Mouse (Mus musculus) hindbrain, embryonic 16.5 days (tissue): Measurements from ENCODE around the gene Rfk. TPM values are rescaled to one million over a fixed set of nuclear protein-coding genes. Genes with fewer than 3 reads are reported as not detected.

ENCODE experiments used
- ATAC-seq: fragments of 200-750 bp; cut with Nextera tagmentation; 2 replicates; pipeline ENCODE4 v1.8.0; 2017; ENCODE audit warnings: moderate TSS enrichment, moderate library complexity
- H3K27ac ChIP-seq: fragments of 300-500 bp; sonication (generic); 2 replicates; pipeline ENCODE4 v1.5.1; 2014; ENCODE audit warnings: low read depth, mild to moderate bottlenecking, control low read depth, low read length, moderate library complexity
- H3K27me3 ChIP-seq: fragments of 300-500 bp; sonication (generic); replicated peaks from 2 replicates; pipeline ENCODE4 v1.6.1; 2014; ENCODE audit warnings: low read length; ENCODE audit not compliant: control insufficient read depth, insufficient read depth
- H3K36me3 ChIP-seq: fragments of 300-500 bp; sonication (generic); 2 replicates; pipeline ENCODE4 v1.6.1; 2014; ENCODE audit warnings: mild to moderate bottlenecking, low read length, moderate library complexity, mixed read lengths; ENCODE audit not compliant: control insufficient read depth, insufficient read depth
- H3K4me1 ChIP-seq: fragments of 300-500 bp; sonication (generic); 2 replicates; pipeline ENCODE4 v1.6.1; 2014; ENCODE audit warnings: low read depth, low read length; ENCODE audit not compliant: control insufficient read depth, insufficient read depth
- H3K4me2 ChIP-seq: fragments of 300-500 bp; sonication (generic); 2 replicates; pipeline ENCODE4 v1.6.1; 2014; ENCODE audit warnings: mild to moderate bottlenecking, low read length, control low read depth, moderate library complexity
- H3K4me3 ChIP-seq: fragments of 300-500 bp; sonication (generic); 2 replicates; pipeline ENCODE4 v1.5.1; 2014; ENCODE audit warnings: mild to moderate bottlenecking, low read length, control low read depth, moderate library complexity
- H3K9ac ChIP-seq: fragments of 300-500 bp; sonication (generic); 2 replicates; pipeline ENCODE4 v1.6.1; 2014; ENCODE audit warnings: low read depth, mild to moderate bottlenecking, control low read depth, low read length, moderate library complexity
- H3K9me3 ChIP-seq: fragments of 300-500 bp; sonication (generic); 2 replicates; pipeline ENCODE4 v1.6.1; 2014; ENCODE audit warnings: mild to moderate bottlenecking, low read length, moderate library complexity; ENCODE audit not compliant: control insufficient read depth
- WGBS: fragments of 180-500 bp; shearing (Covaris S2); extraction: QIAGEN DNeasy Blood & Tissue Kit; methylation state at CpG from one replicate; pipeline ENCODE4 v1.1.7; 2014; 5-methylcytosine and 5-hydroxymethylcytosine counted together
- polyA plus RNA-seq: library from polyadenylated mRNA; unstranded; fragments of >200 nt; fragmentation: Nextera tagmentation; extraction: Ambion mirVana; gene quantifications from 2 replicates; pipeline ENCODE4 v1.2.1, GENCODE M21; 2015

Rfk gene
- polyA plus RNA-seq, 1 experiment from 2014 or later, result 88.6 TPM

GRCm38 (mm10) chr19:17396802-17397201 lies 3.0 kb downstream of the Rfk start:
- Histone ChIP-seq H3K27ac (no peak overlapping the region), H3K4me2 (no peak overlapping the region), H3K9me3 (no peaks in the 10 kb centered on the region), H3K27me3 (no peaks in the 10 kb centered on the region), H3K36me3 (peaks cover 10% of the 10 kb centered on the region), H3K9ac (no peak overlapping the region), H3K4me3 (no peak overlapping the region), H3K4me1 (peaks cover 9% of the 10 kb centered on the region)
- 89% methylated on average over 4 of the region's 4 CpGs for WGBS
- ATAC-seq, result no peak

- Histone ChIP-seq H3K4me2 (no peak overlapping the region), H3K27me3 (no peaks in the 10 kb centered on the region), H3K9me3 (no peaks in the 10 kb centered on the region), H3K4me3 (no peak overlapping the region), H3K36me3 (peaks cover 10% of the 10 kb centered on the region), H3K27ac (no peak overlapping the region), H3K4me1 (peaks cover 9% of the 10 kb centered on the region), H3K9ac (no peak overlapping the region)
- ATAC-seq, result no peak
- WGBS, result 82% methylated on average over 5 of the region's 5 CpGs
These were observed 4.1 kb downstream of the Rfk start for GRCm38 (mm10) chr19:17397922-17398321.

DNA sequence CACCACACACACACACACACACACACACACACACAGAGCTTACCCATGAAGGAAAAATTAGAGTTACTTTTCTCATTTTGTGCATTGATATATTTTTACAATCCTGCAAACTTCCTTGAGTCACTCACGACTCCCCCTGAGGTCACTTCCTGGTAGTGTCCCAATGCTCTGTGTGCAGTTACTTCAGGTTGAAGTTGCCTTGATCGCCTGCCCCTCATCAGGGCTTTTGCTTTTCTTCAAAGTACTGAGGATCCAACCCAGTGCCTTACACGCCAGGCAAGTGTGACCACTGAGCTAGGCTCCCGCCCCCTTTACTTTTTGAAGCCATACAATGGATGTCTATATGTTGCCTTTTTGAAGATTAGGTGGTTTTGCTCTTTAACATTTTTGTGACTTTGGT lies 6.1 kb downstream of the Rfk start:
- Histone ChIP-seq H3K27ac (no peak overlapping the region), H3K9me3 (no peaks in the 10 kb centered on the region), H3K4me2 (no peak overlapping the region), H3K36me3 (peaks cover 10% of the 10 kb centered on the region), H3K27me3 (no peaks in the 10 kb centered on the region), H3K9ac (no peak overlapping the region), H3K4me1 (peaks cover 4% of the 10 kb centered on the region), H3K4me3 (no peak overlapping the region)
- 90% methylated on average over 4 of the region's 4 CpGs for WGBS
- ATAC-seq, result no peak

DNA sequence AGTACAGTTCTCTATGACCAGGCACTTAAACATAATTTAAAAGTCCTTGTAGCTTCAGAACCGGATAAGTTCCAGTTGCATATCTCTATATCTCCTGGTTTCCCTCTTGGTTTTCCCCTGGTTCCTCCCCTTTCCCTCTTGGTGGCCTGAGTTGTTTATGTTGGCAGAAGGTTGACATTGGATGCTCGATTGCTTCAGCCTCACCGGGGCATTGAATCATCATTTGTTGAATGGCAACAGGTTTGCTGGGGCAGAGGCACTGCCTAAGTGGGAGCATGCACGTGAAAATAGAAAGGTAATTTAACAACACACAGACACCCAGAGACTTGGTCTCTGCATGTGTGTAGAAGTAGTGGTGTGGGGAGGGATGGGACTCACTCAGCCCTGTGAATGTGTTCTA lies 6.7 kb downstream of the Rfk start:
- WGBS, result 91% methylated on average over 4 of the region's 4 CpGs
- no peaks in the 10 kb centered on the region for H3K27me3 ChIP-seq

DNA sequence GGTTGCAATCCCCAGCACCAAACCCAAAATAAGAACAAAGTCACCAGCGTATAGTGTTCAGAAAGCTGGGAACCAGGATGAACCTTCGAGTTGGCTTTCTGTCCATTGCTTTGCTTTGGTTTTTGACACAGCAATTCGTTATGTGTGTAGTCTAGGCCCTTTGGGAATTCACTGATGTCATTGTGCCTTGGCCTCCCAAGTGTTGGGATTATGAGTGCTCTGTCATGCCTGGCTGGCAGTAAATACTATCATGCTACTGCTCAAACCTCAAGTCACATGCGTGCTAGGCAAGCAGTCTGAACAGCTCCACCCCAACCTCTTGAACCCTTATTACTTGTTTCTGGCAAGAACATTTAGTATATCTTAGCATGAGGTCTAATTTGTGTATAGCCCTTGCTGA lies 9.3 kb downstream of the Rfk start:
- H3K9ac ChIP-seq, result no peak overlapping the region
- no peaks in the 10 kb centered on the region for H3K4me1 ChIP-seq
- 79% methylated on average over 4 of the region's 4 CpGs for WGBS
- no peak for ATAC-seq
- H3K27me3 ChIP-seq, result no peaks in the 10 kb centered on the region
- peaks cover 3% of the 10 kb centered on the region for H3K9me3 ChIP-seq
- H3K27ac ChIP-seq, result no peak overlapping the region
- no peak overlapping the region for H3K4me2 ChIP-seq
- H3K36me3 ChIP-seq, result peaks cover 8% of the 10 kb centered on the region
- H3K4me3 ChIP-seq, result no peak overlapping the region

More for the DNA sequence above, 6.7 kb downstream of the Rfk start:
- no peak overlapping the region for H3K4me3 ChIP-seq
- no peak overlapping the region for H3K9ac ChIP-seq
- no peak overlapping the region for H3K4me2 ChIP-seq
- no peaks in the 10 kb centered on the region for H3K9me3 ChIP-seq
- H3K36me3 ChIP-seq, result peaks cover 10% of the 10 kb centered on the region
- H3K27ac ChIP-seq, result no peak overlapping the region
- H3K4me1 ChIP-seq, result no peaks in the 10 kb centered on the region
- no peak for ATAC-seq

GRCm38 (mm10) chr19:17406823-17407222 lies 13.0 kb downstream of the Rfk start:
- 91% methylated on average over 5 of the region's 5 CpGs for WGBS
- no peaks in the 10 kb centered on the region for H3K4me1 ChIP-seq
- no peak for ATAC-seq
- peaks cover 3% of the 10 kb centered on the region for H3K9me3 ChIP-seq
- H3K9ac ChIP-seq, result no peak overlapping the region
- no peaks in the 10 kb centered on the region for H3K36me3 ChIP-seq
- H3K27ac ChIP-seq, result no peak overlapping the region
- no peak overlapping the region for H3K4me2 ChIP-seq
- no peaks in the 10 kb centered on the region for H3K27me3 ChIP-seq
- no peak overlapping the region for H3K4me3 ChIP-seq

DNA sequence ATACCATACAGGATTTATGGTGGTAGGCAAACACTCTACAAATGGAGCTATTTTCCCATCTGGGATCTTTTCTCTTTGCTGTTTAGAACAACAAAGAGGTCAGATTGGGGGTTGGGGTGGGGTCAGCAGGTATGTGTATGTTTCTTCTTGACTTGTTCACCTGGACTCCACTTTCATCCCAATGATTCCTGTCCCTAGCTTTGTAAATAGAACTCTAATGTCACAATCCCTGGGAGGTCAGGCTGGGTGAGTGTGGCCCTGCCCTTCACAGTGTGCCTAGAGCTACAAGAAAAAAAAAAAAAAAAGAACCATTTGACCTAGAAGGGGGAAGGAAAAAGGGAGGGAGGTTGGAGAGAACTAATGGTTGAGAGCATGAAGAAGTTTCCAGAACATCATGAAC lies 14.7 kb downstream of the Rfk start:
- Histone ChIP-seq H3K4me3 (no peak overlapping the region), H3K4me2 (no peak overlapping the region), H3K36me3 (no peaks in the 10 kb centered on the region), H3K27ac (no peak overlapping the region), H3K9me3 (peaks cover 3% of the 10 kb centered on the region), H3K27me3 (no peaks in the 10 kb centered on the region), H3K4me1 (no peaks in the 10 kb centered on the region), H3K9ac (no peak overlapping the region)
- ATAC-seq, result no peak

- no peak overlapping the region for H3K27ac ChIP-seq
- H3K9ac ChIP-seq, result no peak overlapping the region
- no peak overlapping the region for H3K4me2 ChIP-seq
- ATAC-seq, result no peak
- WGBS, result 63% methylated on average over 3 of the region's 3 CpGs
- no peak overlapping the region for H3K4me3 ChIP-seq
- no peaks in the 10 kb centered on the region for H3K4me1 ChIP-seq
- H3K36me3 ChIP-seq, result no peaks in the 10 kb centered on the region
- peaks cover 3% of the 10 kb centered on the region for H3K9me3 ChIP-seq
- H3K27me3 ChIP-seq, result no peaks in the 10 kb centered on the region
These were observed 15.5 kb downstream of the Rfk start for GRCm38 (mm10) chr19:17409351-17409750.

GRCm38 (mm10) chr19:17410465-17411065 lies 16.7 kb downstream of the Rfk start:
- no peaks in the 10 kb centered on the region for H3K4me1 ChIP-seq
- no peak for ATAC-seq
- H3K4me2 ChIP-seq, result no peak overlapping the region
- H3K9ac ChIP-seq, result no peak overlapping the region
- no peaks in the 10 kb centered on the region for H3K27me3 ChIP-seq
- no peaks in the 10 kb centered on the region for H3K36me3 ChIP-seq
- H3K9me3 ChIP-seq, result peaks cover 3% of the 10 kb centered on the region
- H3K4me3 ChIP-seq, result no peak overlapping the region
- H3K27ac ChIP-seq, result no peak overlapping the region
- WGBS, result 89% methylated on average over 5 of the region's 5 CpGs
